Mouse (Mus musculus) spleen, postnatal 10 days (tissue): ENCODE measurements around the gene Mylpf.
"Not testable (repeated sequence)": the region's sequence is repeated elsewhere in the genome, so short reads cannot be mapped to it uniquely, and the experiment has no call there.

Experiments used
- DNase-seq, 2 experiments: peaks; one replicate each; pipeline ENCODE4 v3.0.0; 2021 to 2022; ENCODE audit warnings: low spot score in 2 of 2

Mylpf gene

GRCm38 (mm10) chr7:127208553-127209438 is at the start of gene Mylpf:
Mylpf (plus strand) TSS chr7:127208890.
- DNase-seq = peak; percentile 87 to 93

- DNase-seq = no peak
Observed at GRCm38 (mm10) chr7:127162546-127162945, 46.1 kb upstream of the Mylpf start.

- no peak for DNase-seq
Observed at GRCm38 (mm10) chr7:127164002-127164401, 44.7 kb upstream of the Mylpf start.

GRCm38 (mm10) chr7:127165607-127166493 is 42.8 kb upstream of the Mylpf start:
- DNase-seq = no peak

- DNase-seq = no peak
Observed at GRCm38 (mm10) chr7:127166501-127166900, 42.2 kb upstream of the Mylpf start.

- no peak for DNase-seq
Observed at GRCm38 (mm10) chr7:127176937-127177336, 31.8 kb upstream of the Mylpf start.

GRCm38 (mm10) chr7:127180783-127181182 is 27.9 kb upstream of the Mylpf start:
- DNase-seq = peak in 1 of 2 experiments; percentile 47

GRCm38 (mm10) chr7:127181724-127182123 is 27.0 kb upstream of the Mylpf start:
- not testable (repeated sequence) for DNase-seq

- DNase-seq = no peak
Observed at GRCm38 (mm10) chr7:127183345-127183744, 25.3 kb upstream of the Mylpf start.

GRCm38 (mm10) chr7:127183828-127184227 is 24.9 kb upstream of the Mylpf start:
- peak in 1 of 2 experiments; percentile 69 for DNase-seq

GRCm38 (mm10) chr7:127184720-127185119 is 24.0 kb upstream of the Mylpf start:
- no peak for DNase-seq

- DNase-seq = peak in 1 of 2 experiments; percentile 41
Observed at GRCm38 (mm10) chr7:127185601-127186000, 23.1 kb upstream of the Mylpf start.

GRCm38 (mm10) chr7:127187351-127187750 is 21.3 kb upstream of the Mylpf start:
- DNase-seq = no peak

- peak in 1 of 2 experiments; percentile 44 for DNase-seq
Observed at GRCm38 (mm10) chr7:127188305-127189276, 20.1 kb upstream of the Mylpf start.

- no peak for DNase-seq
Observed at GRCm38 (mm10) chr7:127190672-127191071, 18.0 kb upstream of the Mylpf start.

GRCm38 (mm10) chr7:127192989-127193388 is 15.7 kb upstream of the Mylpf start:
- DNase-seq = no peak

- peak in 1 of 2 experiments; percentile 7 for DNase-seq
Observed at GRCm38 (mm10) chr7:127194011-127194632, 14.6 kb upstream of the Mylpf start.

- peak in 1 of 2 experiments; percentile 4 for DNase-seq
Observed at GRCm38 (mm10) chr7:127194633-127195029, 14.1 kb upstream of the Mylpf start.

- DNase-seq = peak; percentile 85 to 96
Observed at GRCm38 (mm10) chr7:127195544-127196295, 13.0 kb upstream of the Mylpf start, which contains the start of gene Cd2bp2. Cd2bp2 (minus strand) TSS chr7:127196050.

- DNase-seq = peak in 1 of 2 experiments; percentile 24
Observed at GRCm38 (mm10) chr7:127196484-127196883, 12.2 kb upstream of the Mylpf start.
